Mouse (Mus musculus): ENCODE measurements around the gene Hoxb9.

The Hoxb9 gene

GRCm38 (mm10) chr11:96284774-96285734 is 13.8 kb downstream of the Hoxb9 start:
- DNase-seq (ENCODE audit: low spot score): peak; percentile 50

DNA sequence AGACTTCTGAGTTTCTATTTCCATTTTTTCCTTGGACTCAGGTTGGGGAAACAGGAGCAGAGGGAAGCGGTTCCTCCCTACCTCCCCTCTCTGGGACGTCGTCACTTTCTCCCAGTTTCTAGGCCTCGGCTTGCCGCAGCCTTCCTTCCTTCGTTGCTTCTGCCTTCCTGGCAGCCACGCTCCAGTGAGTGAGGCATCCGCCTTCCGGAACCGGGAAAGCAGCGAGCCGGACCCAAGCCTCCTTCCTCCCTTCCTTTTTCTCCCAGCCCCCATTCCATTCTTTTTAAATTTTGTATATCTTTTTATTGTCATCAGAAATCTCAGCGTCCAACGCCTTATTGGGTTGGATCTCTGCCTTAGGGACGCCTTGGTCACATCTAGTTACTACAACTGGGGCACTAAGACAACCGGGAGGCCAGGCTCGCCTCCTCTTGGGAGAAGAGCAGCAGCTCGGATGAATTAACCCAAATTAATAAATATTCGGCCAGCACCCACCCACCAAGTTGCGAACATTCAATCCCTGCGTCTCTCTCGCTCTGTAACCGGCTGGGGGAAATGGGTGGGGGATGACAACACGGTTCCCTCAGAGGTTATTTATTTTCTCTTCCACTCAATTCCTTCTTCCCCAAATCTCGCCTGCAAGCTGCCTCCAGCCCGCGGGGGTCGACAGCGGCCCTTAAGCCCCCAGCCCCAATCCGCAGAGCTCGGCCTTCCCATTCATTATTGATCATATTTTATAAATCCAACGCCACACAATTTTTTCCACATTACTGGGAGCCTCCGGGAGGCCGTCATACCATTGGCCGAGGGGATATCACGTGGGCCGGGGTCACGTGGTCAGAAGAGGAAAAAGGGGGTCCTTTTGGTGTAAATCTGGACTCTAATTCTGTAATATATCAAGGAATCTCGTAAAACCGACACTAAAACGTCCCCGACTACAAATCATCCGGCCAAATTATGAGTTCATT is 14.8 kb downstream of the Hoxb9 start, which contains the start of gene Hoxb7:
Gene Hoxb7, plus strand, starts transcription at position 853 of the 968 bp plus-strand sequence.
- no peak for DNase-seq (ENCODE audit: low spot score)

- DNase-seq (ENCODE audit: low spot score): no peak
Measured at GRCm38 (mm10) chr11:96286739-96287385, 15.6 kb downstream of the Hoxb9 start.

GRCm38 (mm10) chr11:96287411-96287810 is 16.2 kb downstream of the Hoxb9 start:
- no peak for DNase-seq (ENCODE audit: low spot score)

- no peak for DNase-seq (ENCODE audit: low spot score)
Measured at GRCm38 (mm10) chr11:96288455-96289221, 17.4 kb downstream of the Hoxb9 start.

- no peak for DNase-seq (ENCODE audit: low spot score)
Measured at GRCm38 (mm10) chr11:96289293-96289692, 18.0 kb downstream of the Hoxb9 start.

- DNase-seq (ENCODE audit: low spot score): no peak
Measured at GRCm38 (mm10) chr11:96289837-96290236, 18.6 kb downstream of the Hoxb9 start.

DNA sequence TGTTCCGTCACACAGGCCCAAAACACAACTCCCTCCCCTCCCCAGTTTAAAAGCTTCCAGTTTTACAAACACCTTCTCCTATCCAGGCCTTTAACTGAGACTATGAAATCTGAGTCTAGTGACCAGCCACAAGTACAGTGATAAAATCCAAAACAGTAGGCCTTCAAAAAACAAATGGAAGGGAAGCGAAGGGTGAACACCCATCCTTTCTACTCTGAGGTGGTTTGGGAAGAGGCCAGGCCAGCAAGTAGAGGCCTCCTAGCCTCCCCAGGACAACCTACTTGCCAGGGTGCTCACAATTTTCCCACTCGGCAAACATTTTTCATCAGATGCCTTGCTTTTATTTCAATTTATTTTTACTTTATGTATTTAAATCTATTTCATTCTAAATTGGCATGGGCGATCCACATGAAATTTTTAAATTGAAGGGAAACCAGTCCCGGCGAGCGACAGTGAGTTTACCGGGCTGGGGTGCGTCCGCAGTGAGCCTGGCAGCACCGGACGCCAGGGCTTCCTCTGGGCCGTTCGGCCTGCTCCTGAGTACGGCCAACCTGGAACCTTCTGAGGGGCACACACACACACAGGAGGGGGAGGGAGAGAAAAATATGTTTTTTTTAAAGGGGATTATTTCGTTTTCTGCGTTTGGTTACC is 19.6 kb downstream of the Hoxb9 start:
- DNase-seq (ENCODE audit: low spot score): no peak

- DNase-seq (ENCODE audit: low spot score): no peak
Measured at GRCm38 (mm10) chr11:96291681-96292564, 20.7 kb downstream of the Hoxb9 start, which contains the start of gene Hoxb6. Gene Hoxb6, plus strand, starts transcription at chr11:96292476.

DNA sequence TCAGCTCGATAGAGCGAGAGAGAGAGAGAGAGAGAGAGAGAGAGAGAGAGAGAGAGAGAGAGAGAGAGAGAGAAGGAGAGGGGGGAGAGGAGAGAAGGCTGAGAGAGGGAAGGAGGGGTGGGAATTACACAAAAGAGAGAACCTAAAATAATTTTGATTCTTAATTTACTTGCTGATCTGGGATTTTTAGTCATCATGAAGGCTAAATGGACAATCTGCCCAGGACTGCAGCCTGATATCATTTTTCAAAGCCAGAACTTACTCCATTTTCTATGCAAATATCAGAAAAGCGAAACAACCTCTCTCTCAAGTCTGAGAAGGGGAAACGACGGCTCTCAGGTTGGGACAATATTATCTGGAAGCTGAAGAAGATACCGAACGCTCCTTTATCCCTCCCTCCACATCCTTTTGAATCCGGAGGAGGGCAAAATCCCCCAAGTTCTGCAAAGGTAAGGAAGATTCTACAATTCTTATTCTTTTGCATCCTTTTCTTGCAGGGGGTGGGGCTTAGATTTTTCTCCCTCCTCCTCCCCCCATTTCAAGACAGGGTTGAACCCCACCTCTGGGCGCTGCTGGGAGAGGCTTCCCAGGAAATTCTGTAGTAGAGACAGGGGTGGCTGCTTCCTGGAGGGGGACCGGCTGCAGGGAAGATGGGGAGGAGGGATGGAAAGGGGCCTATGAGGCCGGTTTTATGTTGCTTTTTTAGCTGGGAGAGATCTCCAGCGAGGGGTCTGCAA is 21.5 kb downstream of the Hoxb9 start:
- no peak for DNase-seq (ENCODE audit: low spot score)

GRCm38 (mm10) chr11:96293302-96293921 is 22.2 kb downstream of the Hoxb9 start:
- DNase-seq (ENCODE audit: low spot score): no peak

GRCm38 (mm10) chr11:96294245-96295091 is 23.2 kb downstream of the Hoxb9 start:
- DNase-seq (ENCODE audit: low spot score): peak; percentile 52

- no peak for DNase-seq (ENCODE audit: low spot score)
Measured at GRCm38 (mm10) chr11:96295092-96295835, 24.0 kb downstream of the Hoxb9 start.

GRCm38 (mm10) chr11:96296997-96297396 is 25.7 kb downstream of the Hoxb9 start:
- no peak for DNase-seq (ENCODE audit: low spot score)

- DNase-seq (ENCODE audit: low spot score): no peak
Measured at GRCm38 (mm10) chr11:96297428-96297827, 26.2 kb downstream of the Hoxb9 start.

DNA sequence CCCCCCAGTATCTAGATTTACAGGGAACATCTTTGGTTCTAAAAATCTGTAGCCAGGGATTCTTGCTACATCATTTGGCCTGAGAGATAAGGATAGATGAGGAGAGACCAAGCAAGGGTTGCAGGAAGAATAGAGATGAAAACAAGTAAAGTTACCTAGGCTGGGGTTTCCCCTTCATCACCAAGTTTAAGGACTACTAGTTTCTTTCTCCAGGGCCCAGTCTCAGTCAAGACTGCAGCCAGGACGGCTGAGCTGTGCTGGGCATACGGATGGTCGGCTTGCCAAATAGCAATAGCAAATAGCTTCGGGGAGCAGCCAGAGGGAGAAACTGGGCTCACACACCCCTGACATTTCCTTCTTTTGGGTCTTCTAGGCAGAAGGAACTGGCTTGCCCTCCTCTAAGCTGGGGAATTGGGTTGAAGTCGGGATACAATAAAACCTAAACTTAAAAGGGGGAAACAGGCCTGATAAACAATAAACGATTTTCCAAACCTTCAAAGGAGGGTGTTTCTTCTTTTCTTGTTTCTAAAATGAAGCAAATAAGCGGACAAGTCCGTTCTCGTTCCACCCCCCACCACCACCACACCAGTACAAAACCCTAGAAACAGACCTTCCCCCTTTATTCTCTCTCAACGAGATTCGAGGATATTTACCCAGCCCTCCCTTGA is 26.8 kb downstream of the Hoxb9 start:
- no peak for DNase-seq (ENCODE audit: low spot score)

Measured in testis, postnatal 14 days (tissue).